Mouse (Mus musculus) midbrain, embryonic 13.5 days (tissue): Measurements from ENCODE around the gene Nynrin. TPM values are rescaled to one million over a fixed set of nuclear protein-coding genes. Genes with fewer than 3 reads are reported as not detected.

ENCODE experiments used
- ATAC-seq: fragments of 200-750 bp; cut with Nextera tagmentation; 2 replicates; pipeline ENCODE4 v1.8.0; 2017; ENCODE audit warnings: mild to moderate bottlenecking, moderate TSS enrichment, moderate library complexity
- H3K27ac ChIP-seq: fragments of 300-500 bp; sonication (generic); 2 replicates; pipeline ENCODE4 v1.5.1; 2015; ENCODE audit warnings: inconsistent platforms, mild to moderate bottlenecking, moderate library complexity
- H3K27me3 ChIP-seq: fragments of 300-500 bp; sonication (generic); 2 replicates; pipeline ENCODE4 v1.6.1; 2015; ENCODE audit warnings: mild to moderate bottlenecking, inconsistent platforms
- H3K36me3 ChIP-seq: fragments of 300-500 bp; sonication (generic); 2 replicates; pipeline ENCODE4 v1.6.1; 2015; ENCODE audit warnings: mild to moderate bottlenecking, inconsistent platforms
- H3K4me1 ChIP-seq: fragments of 300-500 bp; sonication (generic); replicated peaks from 2 replicates; pipeline ENCODE4 v1.6.1; 2015; ENCODE audit warnings: inconsistent platforms
- H3K4me2 ChIP-seq: fragments of 300-500 bp; sonication (generic); replicated peaks from 2 replicates; pipeline ENCODE4 v1.6.1; 2015; ENCODE audit warnings: moderate library complexity, mild to moderate bottlenecking, inconsistent platforms
- H3K4me3 ChIP-seq: fragments of 300-500 bp; sonication (generic); replicated peaks from 2 replicates; pipeline ENCODE4 v1.5.1; 2015; ENCODE audit warnings: mild to moderate bottlenecking, inconsistent platforms
- H3K9ac ChIP-seq: fragments of 300-500 bp; sonication (generic); replicated peaks from 2 replicates; pipeline ENCODE4 v1.6.1; 2015; ENCODE audit warnings: mild to moderate bottlenecking, inconsistent platforms
- H3K9me3 ChIP-seq: fragments of 300-500 bp; sonication (generic); 2 replicates; pipeline ENCODE4 v1.6.1; 2016; ENCODE audit warnings: mild to moderate bottlenecking, inconsistent platforms
- WGBS: fragments of 180-500 bp; shearing (Covaris S2); methylation state at CpG from one replicate; pipeline ENCODE4 v1.1.7; 2015; 5-methylcytosine and 5-hydroxymethylcytosine counted together
- polyA plus RNA-seq: library from polyadenylated mRNA; unstranded; fragments of >200 nt; fragmentation: Nextera tagmentation; extraction: Ambion mirVana; gene quantifications from 2 replicates; pipeline ENCODE4 v1.2.1, GENCODE M21; 2015

Gene Nynrin
- polyA plus RNA-seq, 1 experiment from 2014 or later, result 13.5 TPM

- 63% methylated on average over 4 of the region's 4 CpGs for WGBS
- Histone ChIP-seq H3K4me3 (no peak overlapping the region), H3K27ac (no peak overlapping the region), H3K27me3 (no peaks in the 10 kb centered on the region), H3K9me3 (no peaks in the 10 kb centered on the region), H3K36me3 (no peaks in the 10 kb centered on the region), H3K4me2 (no peak overlapping the region), H3K4me1 (no peaks in the 10 kb centered on the region), H3K9ac (no peak overlapping the region)
- ATAC-seq, result no peak
Measured at GRCm38 (mm10) chr14:55913406-55913805, 59.6 kb downstream of the Nynrin start.

DNA sequence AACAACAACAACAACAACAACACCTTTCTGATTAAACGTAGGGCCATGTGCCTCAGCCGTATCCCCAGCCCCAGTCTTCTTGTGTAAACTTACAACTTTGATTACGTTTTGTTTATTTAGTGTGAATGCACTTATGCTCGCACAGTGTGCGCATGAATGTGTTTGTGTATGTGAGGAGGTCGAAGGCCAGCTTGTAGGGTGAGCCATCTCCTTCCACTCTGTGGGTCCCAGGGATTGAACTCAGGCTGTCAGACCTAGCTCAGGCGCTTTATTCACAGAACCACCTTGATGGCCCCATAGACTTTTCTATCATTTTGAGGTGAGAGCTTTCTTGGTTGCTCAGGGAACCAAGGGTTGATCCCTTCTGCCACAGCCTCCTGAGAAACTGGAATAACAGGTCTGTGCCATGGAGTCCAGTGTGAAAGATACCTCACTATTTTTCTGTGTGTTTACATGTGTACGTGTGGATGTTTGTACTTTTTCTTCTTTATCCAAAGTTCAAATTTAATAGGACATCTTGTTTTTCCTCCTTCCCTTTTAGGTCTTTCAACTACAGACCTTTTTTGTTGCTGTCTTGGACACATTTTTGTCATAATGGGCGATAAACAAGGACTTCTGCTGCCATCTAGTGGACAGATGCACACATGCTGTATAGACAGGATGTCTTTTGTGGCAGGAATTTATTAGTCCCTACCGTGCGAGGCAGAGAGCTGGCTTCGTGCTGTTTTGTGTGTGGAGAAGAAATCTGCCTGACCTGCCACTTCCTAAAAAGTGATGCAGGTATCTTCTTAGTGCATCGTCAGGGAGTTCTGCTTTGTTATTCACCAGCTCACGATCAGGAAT, 64.7 kb downstream of the Nynrin start:
- no peak overlapping the region for H3K4me3 ChIP-seq
- H3K4me2 ChIP-seq, result peak overlapping the region; percentile 33
- H3K9ac ChIP-seq, result peak overlapping the region; percentile 53; the same call in 1 of the 2 replicates
- no peaks in the 10 kb centered on the region for H3K4me1 ChIP-seq
- no peak overlapping the region for H3K27ac ChIP-seq
- ATAC-seq, result peak; percentile 81
- WGBS, result 41% methylated on average over 14 of the region's 14 CpGs
- no peaks in the 10 kb centered on the region for H3K27me3 ChIP-seq
- no peaks in the 10 kb centered on the region for H3K9me3 ChIP-seq
- H3K36me3 ChIP-seq, result no peaks in the 10 kb centered on the region

GRCm38 (mm10) chr14:55922475-55923232, 68.8 kb downstream of the Nynrin start:
- ATAC-seq, result no peak
- Histone ChIP-seq H3K4me3 (no peak overlapping the region), H3K9ac (no peak overlapping the region), H3K27me3 (no peaks in the 10 kb centered on the region), H3K9me3 (no peaks in the 10 kb centered on the region), H3K27ac (no peak overlapping the region), H3K4me1 (no peaks in the 10 kb centered on the region), H3K4me2 (no peak overlapping the region), H3K36me3 (no peaks in the 10 kb centered on the region)
- WGBS, result 89% methylated on average over 7 of the region's 7 CpGs

Other genes with a start within 250 kb of the Nynrin start
- gene Rec8, start 236.0 kb upstream of the Nynrin start, polyA plus RNA-seq, result 6.6 and 7.3 TPM in 2 replicates
- gene Ipo4, start 218.1 kb upstream of the Nynrin start, polyA plus RNA-seq, result 75.1 and 82.2 TPM in 2 replicates
- 1.6 and 2.1 TPM in 2 replicates for gene Gm49378, start 216.1 kb upstream of the Nynrin start, polyA plus RNA-seq
- 59.7 and 59.8 TPM in 2 replicates for gene Tm9sf1, start 210.2 kb upstream of the Nynrin start, polyA plus RNA-seq
- 0.38 and 0.59 TPM in 2 replicates for gene Tssk4, start 203.8 kb upstream of the Nynrin start, polyA plus RNA-seq
- gene Mdp1, start 193.5 kb upstream of the Nynrin start, polyA plus RNA-seq, result 69.7 and 75.0 TPM in 2 replicates
- 49.5 and 53.3 TPM in 2 replicates for gene Gmpr2, start 182.1 kb upstream of the Nynrin start, polyA plus RNA-seq
- 605 and 607 TPM in 2 replicates for gene Nedd8, start 181.9 kb upstream of the Nynrin start, polyA plus RNA-seq
- 36.9 and 38.5 TPM in 2 replicates for gene Tinf2, start 172.2 kb upstream of the Nynrin start, polyA plus RNA-seq
- gene Tgm1, start 140.1 kb upstream of the Nynrin start, polyA plus RNA-seq, result 0.32 and 0.46 TPM in 2 replicates
- 45.0 and 48.8 TPM in 2 replicates for gene Rabggta, start 131.7 kb upstream of the Nynrin start, polyA plus RNA-seq
- 66.3 and 68.8 TPM in 2 replicates for gene Dhrs1, start 108.3 kb upstream of the Nynrin start, polyA plus RNA-seq
- 33.8 and 36.2 TPM in 2 replicates for gene Nop9, start 108.3 kb upstream of the Nynrin start, polyA plus RNA-seq
- gene Cideb, start 95.6 kb upstream of the Nynrin start, polyA plus RNA-seq, result 0.19 TPM in 1 of 2 replicates, not detected in the other
- 0.22 and 0.28 TPM in 2 replicates for gene Ltb4r2, start 92.6 kb upstream of the Nynrin start, polyA plus RNA-seq
- 0.26 TPM in 1 of 2 replicates, not detected in the other for gene Ltb4r1, start 88.0 kb upstream of the Nynrin start, polyA plus RNA-seq
- gene Adcy4, start 69.9 kb upstream of the Nynrin start, polyA plus RNA-seq, result 4.1 and 4.2 TPM in 2 replicates
- gene Ripk3, start 65.1 kb upstream of the Nynrin start, polyA plus RNA-seq, result 2.3 and 2.4 TPM in 2 replicates
- gene Nfatc4, start 30.9 kb upstream of the Nynrin start, polyA plus RNA-seq, result 7.9 and 8.8 TPM in 2 replicates
- 0.23 and 0.26 TPM in 2 replicates for gene Cbln3, start 30.4 kb downstream of the Nynrin start, polyA plus RNA-seq
- gene Khnyn, start 30.9 kb downstream of the Nynrin start, polyA plus RNA-seq, result 10.1 and 11.1 TPM in 2 replicates
- 89.4 and 92.5 TPM in 2 replicates for gene Sdr39u1, start 46.3 kb downstream of the Nynrin start, polyA plus RNA-seq
- not detected in 2 replicates for gene Cma1, start 90.7 kb downstream of the Nynrin start, polyA plus RNA-seq
- not detected in 2 replicates for gene Cma2, start 97.0 kb downstream of the Nynrin start, polyA plus RNA-seq
- not detected in 2 replicates for gene Mcpt1, start 164.0 kb downstream of the Nynrin start, polyA plus RNA-seq
- gene Mcpt9, start 176.5 kb downstream of the Nynrin start, polyA plus RNA-seq, result not detected in 2 replicates
- not detected in 2 replicates for gene Mcpt2, start 188.0 kb downstream of the Nynrin start, polyA plus RNA-seq
- not detected in 2 replicates for gene Mcpt4, start 208.3 kb downstream of the Nynrin start, polyA plus RNA-seq
- gene Mcpt8, start 231.3 kb downstream of the Nynrin start, polyA plus RNA-seq, result not detected in 2 replicates
- gene Ctsg, start 248.6 kb downstream of the Nynrin start, polyA plus RNA-seq, result not detected in 2 replicates